ENCODE assay signal across 22 mouse cellular contexts in the genomic region with DNA sequence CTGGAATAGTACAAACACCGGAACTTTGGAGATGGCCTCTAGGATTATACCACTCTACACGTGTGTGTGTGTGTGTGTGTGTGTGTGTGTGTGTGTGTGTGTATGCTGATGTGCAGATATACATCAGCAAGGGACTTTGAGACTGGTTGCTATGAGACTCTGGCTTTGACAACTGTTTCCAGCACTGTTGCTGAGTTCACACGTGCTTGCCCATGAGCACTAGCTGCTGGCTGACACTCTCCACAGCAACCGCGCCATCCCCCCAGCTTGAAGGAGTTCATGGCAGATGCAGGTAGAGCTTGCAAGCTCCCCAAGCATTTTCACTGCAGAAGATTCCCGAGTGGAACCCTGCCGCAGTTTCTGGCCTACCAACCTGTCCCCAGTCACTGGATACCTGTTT. TPM values are rescaled to one million over a fixed set of nuclear protein-coding genes. Genes with fewer than 3 reads are reported as not detected.
DNase-seq lines count a peak whose midpoint lies in the region; ATAC-seq and TF ChIP-seq lines count a peak whose summit lies in the region.
"Had no signal": no experiment of that assay in that cellular context is flagged by ENCODE, and none has a peak within 500 bp of the region (broad histone marks: within the 10 kb centered on the region; RNA-seq: fewer than 3 reads in every experiment).

No protein-coding gene starts in this region.

- no peak overlapping the region for H3K4me2 ChIP-seq in hindbrain, postnatal 0 days (ENCODE audit: low read depth, low read length)
- no peak overlapping the region for H3K4me2 ChIP-seq in hindbrain, embryonic 16.5 days (ENCODE audit: low read length)
- H3K4me2 ChIP-seq in liver, postnatal 0 days (ENCODE audit: low read depth, low read length) = no peak overlapping the region
- H3K4me2 ChIP-seq: forebrain, embryonic 15.5 days; heart, embryonic 11.5 days; heart, embryonic 15.5 days; hindbrain, embryonic 13.5 days had no signal

- no peak overlapping the region for H3K9ac ChIP-seq in hindbrain, postnatal 0 days (replicated peaks; ENCODE audit: low read length)
- H3K9ac ChIP-seq in hindbrain, embryonic 16.5 days (ENCODE audit: low read depth, low read length) = no peak overlapping the region
- no peak overlapping the region for H3K9ac ChIP-seq in liver, postnatal 0 days (replicated peaks)
- H3K9ac ChIP-seq: forebrain, embryonic 15.5 days; heart, embryonic 15.5 days; hindbrain, embryonic 13.5 days had no signal

- TF ChIP-seq EP300 in liver, postnatal 0 days (IDR thresholded peaks at IDR 0.05; ENCODE audit: low read depth) = no peak

- no peaks in the 10 kb centered on the region for H3K4me1 ChIP-seq in hindbrain, postnatal 0 days (ENCODE audit: insufficient read depth, low read length)
- H3K4me1 ChIP-seq in hindbrain, embryonic 16.5 days (ENCODE audit: control insufficient read depth, insufficient read depth, low read depth, low read length) = peaks cover 2% of the 10 kb centered on the region; the same call in 1 of the 2 replicates
- peaks cover 2% of the 10 kb centered on the region; the same call in 1 of the 2 replicates for H3K4me1 ChIP-seq in liver, postnatal 0 days (ENCODE audit: insufficient read depth)
- peaks cover 15% of the 10 kb centered on the region for H3K4me1 ChIP-seq in small intestine, adult 2 months (ENCODE audit: control insufficient read depth, insufficient read depth, insufficient read length, low read length)
- H3K4me1 ChIP-seq: heart, embryonic 15.5 days had no signal

- H3K27me3 ChIP-seq in hindbrain, postnatal 0 days (ENCODE audit: insufficient read depth, low read length) = no peaks in the 10 kb centered on the region
- H3K27me3 ChIP-seq in hindbrain, embryonic 16.5 days (replicated peaks; ENCODE audit: control insufficient read depth, insufficient read depth, low read length) = no peaks in the 10 kb centered on the region
- H3K27me3 ChIP-seq in liver, postnatal 0 days (ENCODE audit: insufficient read depth, low read length) = no peaks in the 10 kb centered on the region
- no peaks in the 10 kb centered on the region for H3K27me3 ChIP-seq in small intestine, adult 2 months (ENCODE audit: control insufficient read depth, insufficient read depth, low read length)
- H3K27me3 ChIP-seq: forebrain, embryonic 15.5 days; heart, embryonic 15.5 days; hindbrain, embryonic 13.5 days; Patski had no signal

- no peaks in the 10 kb centered on the region; the same call in 1 of the 2 replicates for H3K36me3 ChIP-seq in hindbrain, postnatal 0 days (ENCODE audit: insufficient read depth, low read length)
- H3K36me3 ChIP-seq in hindbrain, embryonic 16.5 days (ENCODE audit: control insufficient read depth, insufficient read depth, low read length) = no peaks in the 10 kb centered on the region
- no peaks in the 10 kb centered on the region for H3K36me3 ChIP-seq in liver, postnatal 0 days (replicated peaks; ENCODE audit: insufficient read depth, low read length)
- H3K36me3 ChIP-seq in small intestine, adult 2 months (ENCODE audit: control insufficient read depth, insufficient read depth, low read length) = no peaks in the 10 kb centered on the region
- H3K36me3 ChIP-seq: embryonic facial prominence, embryonic 10.5 days; forebrain, embryonic 10.5 days; heart, embryonic 15.5 days had no signal

- WGBS in hindbrain, postnatal 0 days = 58% methylated on average over 7 of the region's 7 CpGs
- WGBS in hindbrain, embryonic 16.5 days = 56% methylated on average over 7 of the region's 7 CpGs
- 52% methylated on average over 7 of the region's 7 CpGs for WGBS in liver, postnatal 0 days (ENCODE audit: insufficient replicate concordance)
- 43% methylated on average over 7 of the region's 7 CpGs for WGBS in small intestine, adult 2 months

- TF ChIP-seq POLR2A in small intestine, adult 2 months (IDR thresholded peaks at IDR 0.05; ENCODE audit: low read depth, low read length) = no peak

- peak; percentile 29; the same call in 1 of the 2 replicates for ATAC-seq in hindbrain, postnatal 0 days
- ATAC-seq in hindbrain, embryonic 16.5 days = no peak
- ATAC-seq in liver, postnatal 0 days = peak; percentile 35
- ATAC-seq: forebrain, embryonic 15.5 days; Patski had no signal

- no peaks in the 10 kb centered on the region for H3K9me3 ChIP-seq in hindbrain, postnatal 0 days (ENCODE audit: low read length)
- no peaks in the 10 kb centered on the region for H3K9me3 ChIP-seq in hindbrain, embryonic 16.5 days (ENCODE audit: control insufficient read depth, low read length)
- H3K9me3 ChIP-seq in liver, postnatal 0 days (ENCODE audit: low read length) = no peaks in the 10 kb centered on the region
- H3K9me3 ChIP-seq: embryonic facial prominence, embryonic 10.5 days; forebrain, embryonic 10.5 days; forebrain, embryonic 15.5 days; heart, embryonic 15.5 days; hindbrain, embryonic 13.5 days had no signal

- no peak overlapping the region for H3K4me3 ChIP-seq in hindbrain, postnatal 0 days (ENCODE audit: low read length)
- H3K4me3 ChIP-seq in hindbrain, embryonic 16.5 days (ENCODE audit: low read length) = no peak overlapping the region
- H3K4me3 ChIP-seq in liver, postnatal 0 days (ENCODE audit: low read depth, low read length) = no peak overlapping the region
- H3K4me3 ChIP-seq in small intestine, adult 2 months (ENCODE audit: low read depth, low read length) = no peak overlapping the region
- H3K4me3 ChIP-seq: embryonic facial prominence, embryonic 10.5 days; erythroblast, embryonic 14.5 days; forebrain, embryonic 10.5 days; forebrain, embryonic 15.5 days; heart, adult 2 months; heart, embryonic 15.5 days; hindbrain, embryonic 13.5 days had no signal

- DNase-seq in hindbrain, postnatal 0 days (ENCODE audit: low spot score) = no peak
- DNase-seq in liver, postnatal 0 days = no peak
- DNase-seq in liver (no peak), ES-CJ7 (ENCODE audit: low read depth, low spot score) (peak; percentile 21)
- DNase-seq in cerebellum, adult 11-12 months = no peak
- DNase-seq: adrenal gland, adult 2 months; adrenal gland, postnatal 25 days; cerebellum, adult 2 months; cerebellum, postnatal 10 days; gastrocnemius, postnatal 14 days; heart, adult 2 months; heart, postnatal 14 days had no signal

- no peak overlapping the region for H3K27ac ChIP-seq in hindbrain, postnatal 0 days
- no peak overlapping the region for H3K27ac ChIP-seq in hindbrain, embryonic 16.5 days (ENCODE audit: low read depth, low read length)
- H3K27ac ChIP-seq in liver, postnatal 0 days (ENCODE audit: low read depth) = no peak overlapping the region
- peak overlapping the region; percentile 52; the same call in 1 of the 2 replicates for H3K27ac ChIP-seq in small intestine, adult 2 months (ENCODE audit: insufficient read depth, low read depth, low read length)
- H3K27ac ChIP-seq: embryonic facial prominence, embryonic 10.5 days; forebrain, embryonic 15.5 days; heart, adult 2 months; heart, embryonic 15.5 days; hindbrain, embryonic 13.5 days had no signal

- TF ChIP-seq CTCF in hindbrain, postnatal 0 days (IDR thresholded peaks at IDR 0.05; ENCODE audit: low read depth) = no peak
- TF ChIP-seq CTCF in liver, postnatal 0 days (IDR thresholded peaks at IDR 0.05; ENCODE audit: low read depth) = no peak
- no peak for TF ChIP-seq CTCF in small intestine, adult 2 months (IDR thresholded peaks at IDR 0.05; ENCODE audit: extremely low read depth, insufficient read length, insufficient replicate concordance, low read depth, low read length)

RNA-seq across cellular contexts. Expression of gene Smpd3, which starts 48.3 kb away (rescaled TPM):
- total RNA-seq in hindbrain, postnatal 0 days (2014; rRNA removed) = 88.3 and 96.1 TPM in 2 replicates
- polyA plus RNA-seq in hindbrain, postnatal 0 days (2015; fragmentation: Nextera tagmentation; extraction: Ambion mirVana) = 51.6 and 58.2 TPM in 2 replicates
- 55.0 and 63.4 TPM in 2 replicates for polyA plus RNA-seq in hindbrain, embryonic 16.5 days (2015; fragmentation: Nextera tagmentation; extraction: Ambion mirVana)
- 1.2 and 1.3 TPM in 2 replicates for polyA plus RNA-seq in liver, postnatal 0 days (2015; fragmentation: Nextera tagmentation; extraction: Ambion mirVana)
- 37.5 and 73.6 TPM in 2 replicates for polyA plus RNA-seq in small intestine, adult 2 months (2012; rRNA removed)
- polyA plus RNA-seq: erythroblast, embryonic 14.5 days had no signal

Comparison
In these comparisons a context has a peak if more than half of its experiments do, and no peak if none do; other contexts are left out.
1. RNA of gene Smpd3, which starts 48.3 kb away (polyA plus RNA-seq): 37.5 to 73.6 TPM in small intestine, adult 2 months, 51.6 to 58.2 TPM in hindbrain, postnatal 0 days and 55.0 to 63.4 TPM in hindbrain, embryonic 16.5 days; 1.2 to 1.3 TPM in liver, postnatal 0 days; every median in the first group is over 10 times any median in the second.